Mouse (Mus musculus) forebrain, embryonic 10.5 days (tissue): ENCODE data around the gene Dgat2. TPM values are rescaled to one million over a fixed set of nuclear protein-coding genes. Genes with fewer than 3 reads are reported as not detected.

Source experiments
- DNase-seq: peaks from one replicate; pipeline ENCODE4 v3.0.0-alpha.2; 2017; ENCODE audit warnings: low spot score; ENCODE audit errors: extremely low spot score
- H3K27ac ChIP-seq: fragments of 300-500 bp; sonication (generic); 2 replicates; pipeline ENCODE4 v1.5.1; 2016; ENCODE audit warnings: mild to moderate bottlenecking
- H3K27me3 ChIP-seq: fragments of 300-500 bp; sonication (generic); 2 replicates; pipeline ENCODE4 v1.6.1; 2016; ENCODE audit warnings: mild to moderate bottlenecking; ENCODE audit not compliant: poor library complexity, severe bottlenecking
- H3K36me3 ChIP-seq: fragments of 300-500 bp; sonication (generic); replicated peaks from 2 replicates; pipeline ENCODE4 v1.6.1; 2016; ENCODE audit warnings: mild to moderate bottlenecking, moderate library complexity
- H3K4me1 ChIP-seq: fragments of 300-500 bp; sonication (generic); 2 replicates; pipeline ENCODE4 v1.6.1; 2016
- H3K4me3 ChIP-seq: fragments of 300-500 bp; sonication (generic); 2 replicates; pipeline ENCODE4 v1.5.1; 2016; ENCODE audit warnings: mild to moderate bottlenecking, moderate library complexity
- H3K9me3 ChIP-seq: fragments of 300-500 bp; sonication (generic); 2 replicates; pipeline ENCODE4 v1.6.1; 2016; ENCODE audit warnings: mild to moderate bottlenecking, moderate library complexity
- WGBS: fragments of 180-500 bp; shearing (Covaris S2); methylation state at CpG from one replicate; pipeline ENCODE4 v1.1.7; 2016; 5-methylcytosine and 5-hydroxymethylcytosine counted together
- polyA plus RNA-seq: library from polyadenylated mRNA; unstranded; fragments of >200 nt; fragmentation: Nextera tagmentation; extraction: Ambion mirVana; gene quantifications from 2 replicates; pipeline ENCODE4 v1.2.1, GENCODE M21; 2016

The Dgat2 gene
- polyA plus RNA-seq, 1 experiment from 2014 or later = 12.3 TPM

DNA sequence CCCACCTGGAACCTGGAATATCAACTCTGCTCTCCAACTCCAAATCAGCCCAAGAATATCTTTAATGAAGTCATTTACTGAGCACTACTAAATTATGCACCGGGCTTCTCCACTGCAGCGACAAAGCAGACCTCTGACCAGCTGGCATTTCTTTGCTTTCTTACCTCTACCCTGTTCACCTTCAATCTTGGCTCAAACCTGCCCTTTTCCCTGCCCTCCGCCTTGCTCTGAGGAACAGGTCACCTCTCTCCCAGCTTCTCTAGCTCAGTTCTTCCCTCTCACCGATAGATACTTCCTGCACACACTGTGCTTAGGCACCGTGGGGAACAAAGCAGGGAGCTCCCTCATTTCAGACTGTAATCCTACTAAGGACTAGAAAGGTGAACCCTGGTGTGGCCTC is 59.9 kb downstream of the Dgat2 start:
- H3K27ac ChIP-seq = no peak overlapping the region
- H3K9me3 ChIP-seq = peaks cover 10% of the 10 kb centered on the region; the same call in 1 of the 2 replicates
- WGBS = 75% methylated on average over 5 of the region's 5 CpGs
- H3K27me3 ChIP-seq = no peaks in the 10 kb centered on the region
- DNase-seq = no peak
- peaks cover 11% of the 10 kb centered on the region for H3K36me3 ChIP-seq
- H3K4me3 ChIP-seq = no peak overlapping the region
- peaks cover 6% of the 10 kb centered on the region for H3K4me1 ChIP-seq

DNA sequence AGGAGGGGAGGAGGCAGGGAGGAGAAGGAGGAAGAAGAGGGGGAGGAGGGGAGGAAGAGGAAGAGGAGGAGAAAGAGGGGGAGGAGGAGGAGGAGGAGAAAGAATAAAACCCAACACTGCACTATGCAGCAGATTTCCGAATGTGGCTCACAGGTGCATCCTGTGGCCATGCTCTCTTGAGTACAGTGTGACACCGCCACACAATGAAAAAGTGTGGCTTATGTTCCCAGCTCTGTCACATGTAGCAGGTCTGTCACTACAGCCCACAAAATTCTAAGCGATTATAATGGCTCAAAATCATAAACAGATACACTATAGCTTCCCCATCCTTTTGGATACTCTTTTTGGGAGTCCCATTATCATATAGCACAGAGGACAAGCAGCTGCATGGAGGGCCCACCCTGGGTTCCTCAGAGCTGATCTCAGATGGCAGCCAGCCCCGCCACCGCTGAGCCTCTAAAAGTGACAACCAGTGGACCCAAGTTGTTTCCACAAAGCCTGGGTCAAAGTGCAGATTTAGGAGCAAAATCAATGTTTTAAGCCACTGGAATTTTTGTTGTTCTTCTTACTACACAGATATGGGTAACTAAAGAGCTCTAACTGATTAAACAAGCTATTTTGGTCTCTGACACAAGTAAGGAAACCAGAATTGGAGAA is 61.5 kb downstream of the Dgat2 start:
- Histone ChIP-seq H3K9me3 (peaks cover 10% of the 10 kb centered on the region; the same call in 1 of the 2 replicates), H3K4me3 (no peak overlapping the region), H3K27me3 (no peaks in the 10 kb centered on the region), H3K36me3 (peaks cover 11% of the 10 kb centered on the region), H3K27ac (no peak overlapping the region), H3K4me1 (no peaks in the 10 kb centered on the region)
- WGBS = 87% methylated on average over 5 of the region's 5 CpGs
- DNase-seq = no peak

DNA sequence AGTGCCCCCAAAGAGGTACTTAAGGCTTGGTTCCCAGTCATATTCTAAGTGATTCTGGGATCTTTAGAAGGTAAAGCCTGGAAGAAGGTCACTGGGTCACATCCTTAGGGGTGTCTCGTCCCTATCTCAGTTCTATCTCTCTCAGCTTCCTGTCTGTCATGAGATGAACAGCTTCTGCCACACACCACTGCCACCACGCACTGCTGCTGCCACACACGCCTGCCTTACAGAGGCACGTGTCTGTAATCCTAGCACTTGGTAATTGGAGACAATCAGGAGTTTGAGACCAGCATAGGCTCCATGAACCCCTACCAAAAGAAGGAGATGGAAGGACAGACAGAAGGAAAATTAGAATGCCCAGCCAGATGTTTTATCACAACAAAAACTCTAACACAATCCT is 62.4 kb downstream of the Dgat2 start:
- Histone ChIP-seq H3K9me3 (peaks cover 10% of the 10 kb centered on the region; the same call in 1 of the 2 replicates), H3K27me3 (no peaks in the 10 kb centered on the region), H3K27ac (no peak overlapping the region), H3K4me1 (no peaks in the 10 kb centered on the region), H3K36me3 (peaks cover 11% of the 10 kb centered on the region), H3K4me3 (no peak overlapping the region)
- DNase-seq = no peak
- 80% methylated on average over 4 of the region's 4 CpGs for WGBS

DNA sequence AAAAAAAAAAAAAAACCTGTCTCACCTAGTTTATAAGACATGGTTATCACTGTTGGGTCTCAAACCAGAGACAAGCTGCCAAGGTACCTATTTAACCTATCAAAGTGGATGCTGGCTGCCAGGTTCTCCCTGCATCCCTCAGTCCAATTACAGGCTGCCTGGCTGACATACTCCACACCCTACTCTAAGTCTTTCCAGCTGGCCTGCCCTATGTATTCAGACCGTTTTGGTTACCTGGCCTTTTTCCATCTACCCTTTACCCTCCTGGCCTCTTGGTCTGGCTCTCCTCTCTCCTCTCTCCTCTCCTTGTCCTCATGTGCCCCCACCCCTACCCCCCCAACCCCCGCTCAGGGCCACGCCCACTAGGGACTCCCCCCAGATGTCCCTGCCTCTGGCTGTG is 65.7 kb downstream of the Dgat2 start:
- no peaks in the 10 kb centered on the region for H3K4me1 ChIP-seq
- H3K27me3 ChIP-seq = no peaks in the 10 kb centered on the region
- no peak overlapping the region for H3K4me3 ChIP-seq
- H3K36me3 ChIP-seq = no peaks in the 10 kb centered on the region
- no peaks in the 10 kb centered on the region for H3K9me3 ChIP-seq
- no peak for DNase-seq
- no peak overlapping the region for H3K27ac ChIP-seq
- WGBS = 83% methylated on average over 3 of the region's 3 CpGs

DNA sequence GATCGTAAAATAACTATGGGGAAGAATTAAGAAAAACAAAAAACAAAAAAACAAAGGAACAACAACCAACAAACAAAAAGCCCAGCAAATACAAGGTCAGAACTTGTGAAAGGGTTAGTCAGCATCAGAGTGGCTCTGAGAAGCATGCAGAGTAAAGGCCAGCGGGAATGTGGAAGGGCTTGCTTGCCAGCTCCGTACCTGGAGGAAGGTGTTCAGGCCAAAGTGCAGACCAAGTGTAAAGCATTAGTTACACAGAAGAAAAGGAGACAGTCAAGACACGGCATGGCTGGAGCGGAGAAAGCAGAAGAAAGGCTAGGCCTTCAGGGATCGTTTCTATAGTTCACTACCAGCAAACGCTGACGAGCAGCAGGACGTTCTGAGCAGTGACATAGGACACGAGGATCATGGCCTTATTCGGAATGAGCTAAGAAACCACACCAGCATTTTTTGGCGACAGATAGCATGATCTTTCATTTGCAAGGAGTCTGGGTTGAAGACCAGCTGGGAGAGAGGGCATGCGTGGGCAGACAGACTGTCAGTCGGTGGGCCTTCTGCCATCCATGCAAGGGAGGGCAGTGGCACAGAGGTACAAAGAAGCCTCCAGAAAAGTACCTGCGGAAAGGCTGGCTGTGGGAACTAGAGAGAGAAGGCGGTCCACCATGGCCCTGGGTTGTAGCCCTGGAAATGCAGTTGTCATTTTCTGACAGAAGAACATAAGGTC is 68.4 kb downstream of the Dgat2 start:
- no peaks in the 10 kb centered on the region for H3K36me3 ChIP-seq
- no peaks in the 10 kb centered on the region for H3K9me3 ChIP-seq
- 0 out of 2 replicates have a peak, but pooled peaks cover 7% of the 10 kb centered on the region for H3K4me1 ChIP-seq
- WGBS = 90% methylated on average over 16 of the region's 16 CpGs
- no peak for DNase-seq
- no peak overlapping the region for H3K4me3 ChIP-seq
- no peak overlapping the region for H3K27ac ChIP-seq
- no peaks in the 10 kb centered on the region for H3K27me3 ChIP-seq

DNA sequence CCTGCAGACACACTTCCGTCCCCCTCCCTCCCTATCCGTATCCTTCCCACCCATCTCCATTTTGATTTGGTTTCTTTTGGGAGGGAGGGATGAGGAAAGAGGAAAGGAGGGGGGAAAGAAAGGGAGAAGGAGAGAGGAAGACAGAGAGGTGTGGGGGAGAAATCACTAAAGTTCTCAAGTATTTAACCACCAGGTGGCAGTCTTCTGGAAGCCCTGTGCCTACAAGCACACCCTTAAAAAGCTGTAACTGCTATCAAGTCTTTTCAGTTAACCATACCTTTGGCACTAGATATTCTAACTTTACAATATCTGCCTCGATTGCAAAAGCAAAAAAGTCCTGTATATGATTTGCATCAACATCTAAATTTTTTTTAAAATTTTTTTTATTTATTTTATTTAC is 75.0 kb downstream of the Dgat2 start:
- peaks cover 18% of the 10 kb centered on the region for H3K4me1 ChIP-seq
- H3K27me3 ChIP-seq = no peaks in the 10 kb centered on the region
- H3K36me3 ChIP-seq = no peaks in the 10 kb centered on the region
- 54% methylated on average over 3 of the region's 3 CpGs for WGBS
- H3K27ac ChIP-seq = no peak overlapping the region
- H3K4me3 ChIP-seq = no peak overlapping the region
- DNase-seq = no peak
- H3K9me3 ChIP-seq = no peaks in the 10 kb centered on the region

DNA sequence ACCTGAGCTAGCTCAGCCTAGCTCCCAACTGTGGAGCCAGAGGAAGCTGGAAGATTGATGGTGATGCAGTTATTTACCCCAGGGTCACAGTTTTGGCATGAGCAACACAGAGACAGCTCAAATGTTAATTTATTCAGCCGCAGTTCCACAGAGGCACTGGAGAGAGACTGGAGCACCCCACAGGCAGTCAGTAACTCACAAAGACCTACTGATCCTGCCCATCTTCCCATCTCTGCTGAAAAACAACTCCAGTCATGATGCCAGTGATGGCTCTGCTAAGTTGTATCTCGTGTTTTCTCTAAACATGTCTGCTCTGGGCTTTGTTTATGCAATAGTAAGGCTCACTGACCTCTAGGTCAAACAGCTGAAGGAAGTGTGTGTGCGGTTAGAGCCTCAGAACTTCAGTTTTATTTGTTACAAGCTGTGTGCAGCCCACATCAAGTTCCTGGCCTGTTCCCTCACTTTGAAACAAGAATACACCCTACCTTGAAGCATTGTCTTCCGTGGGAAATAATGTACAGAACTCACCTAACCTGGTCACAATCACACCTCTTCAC is 75.7 kb downstream of the Dgat2 start:
- H3K9me3 ChIP-seq = no peaks in the 10 kb centered on the region
- WGBS = 66% methylated on average over 4 of the region's 4 CpGs
- H3K4me1 ChIP-seq = peaks cover 26% of the 10 kb centered on the region
- no peaks in the 10 kb centered on the region for H3K36me3 ChIP-seq
- no peak overlapping the region for H3K27ac ChIP-seq
- no peak overlapping the region for H3K4me3 ChIP-seq
- H3K27me3 ChIP-seq = no peaks in the 10 kb centered on the region
- DNase-seq = no peak

Other genes starting within 250 kb of the Dgat2 start
- gene Uvrag, start 41.6 kb downstream of the Dgat2 start, polyA plus RNA-seq = 9.8 and 10.4 TPM in 2 replicates
- gene Mogat2, start 55.9 kb upstream of the Dgat2 start, polyA plus RNA-seq = 35.2 and 37.7 TPM in 2 replicates
- gene Map6, start 84.7 kb upstream of the Dgat2 start, polyA plus RNA-seq = 14.8 and 18.0 TPM in 2 replicates
- gene Serpinh1, start 170.5 kb upstream of the Dgat2 start, polyA plus RNA-seq = 825 and 923 TPM in 2 replicates
- gene Gdpd5, start 198.7 kb upstream of the Dgat2 start, polyA plus RNA-seq = 12.7 and 15.9 TPM in 2 replicates